Mouse (Mus musculus): ENCODE results near the gene Tcte1.

The Tcte1 gene

DNA sequence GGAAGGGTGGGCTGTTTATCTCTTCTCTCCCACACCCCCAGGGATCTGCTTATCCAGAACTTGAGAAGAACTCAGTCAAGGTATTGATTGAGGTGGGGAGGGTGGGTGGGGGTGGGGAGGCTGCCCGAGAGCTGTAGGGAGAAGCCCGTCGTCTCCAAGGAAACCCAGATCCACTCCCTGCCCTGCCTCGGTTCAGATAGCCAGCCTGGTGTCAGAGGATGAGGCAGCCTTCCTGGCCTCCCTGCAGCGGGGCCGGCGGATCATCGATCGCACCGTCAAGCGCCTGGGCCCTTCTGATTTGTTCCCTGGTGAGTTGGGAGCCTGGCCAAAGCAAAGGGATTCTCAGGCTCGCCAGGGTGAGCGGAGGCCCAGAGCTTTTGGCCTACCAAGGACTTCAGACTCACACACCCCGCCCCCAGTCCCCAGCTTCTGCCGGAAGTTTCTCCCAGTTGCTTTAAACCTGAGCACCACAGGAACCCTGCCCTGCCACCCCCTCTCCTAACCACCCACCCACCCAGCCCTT is 8.0 kb upstream of the Tcte1 start:
- DNase-seq (ENCODE audit: low spot score in 2 of 2) = no peak

DNA sequence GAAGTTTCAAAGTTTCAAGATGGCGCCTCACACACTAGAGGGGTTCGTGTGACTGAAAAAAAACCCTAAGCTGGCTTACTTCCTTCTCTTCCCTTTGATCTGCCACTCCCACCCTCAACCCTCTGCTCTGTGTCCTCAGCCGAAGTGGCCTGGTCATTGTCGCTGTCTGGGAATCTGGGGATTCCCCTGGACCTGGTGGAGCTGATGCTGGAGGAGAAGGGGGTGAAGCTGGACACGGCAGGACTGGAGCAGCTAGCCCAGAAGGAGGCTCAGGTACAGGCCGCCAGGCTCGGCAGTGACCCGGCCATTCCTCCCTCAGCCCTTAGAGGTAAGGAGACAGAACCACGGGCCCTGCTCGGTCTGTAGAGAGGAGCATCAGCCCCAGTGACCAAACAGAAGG is 7.4 kb upstream of the Tcte1 start:
- no peak for DNase-seq (ENCODE audit: low spot score in 2 of 2)

DNA sequence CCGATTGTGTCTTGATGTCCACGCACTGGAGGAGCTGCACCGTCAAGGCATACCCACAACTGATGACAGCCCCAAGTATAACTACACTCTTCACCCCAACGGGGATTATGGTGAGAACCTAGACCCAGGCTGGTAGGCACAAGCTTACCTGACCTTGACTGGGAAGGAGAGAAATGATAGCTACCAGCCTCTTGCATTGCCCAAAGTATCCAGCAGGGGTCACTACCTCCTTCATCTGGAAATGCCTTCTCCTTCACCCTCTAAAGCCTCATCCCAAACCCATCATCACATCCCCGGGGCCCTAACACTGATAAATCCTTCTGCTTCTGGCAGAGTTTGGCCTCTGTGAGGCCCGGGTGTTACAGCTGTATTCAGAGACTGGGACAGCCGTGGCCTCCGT is 6.7 kb upstream of the Tcte1 start:
- DNase-seq (ENCODE audit: low spot score in 2 of 2) = peak; percentile 61 to 79

DNA sequence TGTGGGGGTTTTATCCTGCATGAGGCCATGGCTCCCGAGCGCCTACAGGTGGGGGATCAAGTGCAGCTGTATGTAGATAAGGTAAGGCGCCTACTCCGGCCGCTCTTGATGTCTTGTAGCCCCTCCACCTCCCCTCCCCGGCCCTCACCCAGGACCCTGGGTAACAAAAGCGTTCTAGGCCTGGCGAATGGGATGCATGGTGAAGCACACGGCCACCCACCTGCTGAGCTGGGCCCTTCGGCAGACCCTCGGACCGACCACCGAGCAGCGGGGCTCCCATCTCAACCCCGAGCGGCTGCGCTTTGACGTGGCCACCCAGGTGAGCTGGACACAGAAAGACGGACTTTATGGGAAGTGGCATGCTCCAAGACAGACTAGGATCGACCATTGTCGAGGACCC is 6.1 kb upstream of the Tcte1 start:
- DNase-seq (ENCODE audit: low spot score in 2 of 2) = no peak

DNA sequence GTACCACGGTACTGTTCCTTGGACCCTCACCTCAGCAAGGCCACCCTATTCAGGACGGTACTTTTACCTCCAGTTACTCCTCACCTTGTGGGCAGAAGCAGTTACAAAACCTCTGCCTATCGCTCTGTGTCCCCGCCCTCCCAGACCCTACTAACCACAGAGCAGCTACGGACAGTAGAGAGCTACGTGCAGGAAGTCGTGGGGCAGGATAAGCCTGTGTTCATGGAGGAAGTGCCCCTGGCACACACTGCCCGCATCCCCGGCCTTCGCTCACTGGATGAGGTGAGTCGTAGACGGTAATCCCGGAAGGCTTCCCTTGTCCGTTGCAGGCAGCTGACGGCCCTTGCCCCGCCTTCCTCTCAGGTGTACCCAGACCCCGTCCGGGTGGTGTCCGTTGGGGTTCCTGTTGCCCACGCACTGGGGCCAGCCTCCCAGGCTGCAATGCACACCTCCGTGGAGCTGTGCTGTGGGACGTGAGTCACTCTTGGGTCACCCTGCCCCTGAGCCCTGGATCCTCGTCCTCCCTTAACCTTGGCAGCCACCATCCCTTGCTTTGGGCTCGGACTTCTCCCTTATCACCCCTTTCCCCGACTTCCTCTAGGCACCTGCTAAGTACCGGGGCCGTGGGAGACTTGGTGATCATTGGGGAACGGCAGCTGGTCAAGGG is 5.6 kb upstream of the Tcte1 start:
- no peak for DNase-seq (ENCODE audit: low spot score in 2 of 2)

DNA sequence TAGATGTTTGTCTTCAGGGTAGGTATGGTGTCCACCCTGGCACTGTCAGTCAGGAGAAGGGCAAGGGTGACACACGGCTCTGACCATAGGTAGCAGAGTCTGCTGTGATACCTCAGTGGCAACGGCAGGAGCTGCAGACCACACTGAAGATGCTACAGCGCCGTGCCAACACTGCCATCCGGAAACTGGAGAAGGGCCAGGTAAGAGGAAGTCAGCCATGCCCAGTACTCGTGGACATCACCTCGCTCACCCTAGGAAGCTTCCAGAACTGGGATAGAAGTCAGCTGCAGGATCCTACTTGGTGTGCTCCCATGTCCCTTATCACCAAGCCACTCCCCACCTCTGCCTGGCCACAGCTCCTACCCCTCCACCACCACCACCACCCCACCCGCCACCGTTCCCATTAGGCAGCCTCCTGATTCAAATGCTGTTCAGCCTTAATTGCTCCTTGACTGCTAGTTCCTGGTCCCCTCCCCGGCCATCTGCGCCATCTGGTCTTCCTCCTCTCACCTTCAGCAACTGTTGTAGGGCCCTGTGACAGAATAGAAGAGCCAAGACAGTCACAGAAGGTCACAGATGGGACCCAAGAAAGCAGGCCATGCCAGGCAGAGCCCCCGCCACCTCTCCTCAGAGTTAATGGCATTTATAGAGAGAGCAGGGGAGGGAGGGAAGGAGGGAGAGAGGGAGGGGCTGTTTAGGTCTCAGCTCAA is 4.3 kb upstream of the Tcte1 start:
- no peak for DNase-seq (ENCODE audit: low spot score in 2 of 2)

DNA sequence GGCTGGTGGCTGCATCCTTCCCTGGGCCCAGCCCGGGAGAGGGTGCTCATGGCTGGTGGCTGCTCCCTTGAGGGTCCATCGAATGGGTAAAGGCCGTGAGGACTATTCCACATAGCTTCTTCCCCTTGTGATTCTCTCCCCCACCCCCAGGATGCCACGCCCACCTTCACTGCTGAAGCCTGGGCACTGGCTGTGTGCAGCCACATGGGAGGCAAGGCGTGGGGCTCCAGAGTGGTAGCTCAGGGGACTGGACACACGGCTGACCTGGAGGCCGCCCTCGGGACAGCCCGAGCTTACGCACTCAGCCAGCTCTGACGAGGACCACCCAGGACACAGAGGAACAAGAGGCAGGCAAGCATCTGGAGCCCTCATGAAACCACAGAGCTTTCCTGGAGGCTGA is 3.1 kb upstream of the Tcte1 start:
- no peak for DNase-seq (ENCODE audit: low spot score in 2 of 2)

DNA sequence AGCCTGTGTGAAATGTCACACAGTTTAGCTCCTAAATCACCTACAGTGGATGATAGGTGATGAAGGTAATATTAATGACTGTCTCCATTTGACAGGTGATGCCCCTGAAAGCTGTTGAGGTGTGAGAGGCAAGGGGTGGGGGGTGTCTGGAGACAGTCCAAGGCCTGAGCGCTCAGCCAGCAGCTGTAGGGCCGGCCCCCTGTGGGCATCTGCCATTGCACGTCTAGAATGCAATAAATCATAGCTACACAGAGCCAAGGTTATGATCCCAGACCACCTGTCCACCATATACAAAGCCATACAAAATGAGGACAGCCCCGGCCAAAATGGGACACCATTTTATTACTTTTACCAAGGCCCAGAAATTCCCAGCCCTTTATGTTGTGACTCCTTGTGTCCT is 1.7 kb downstream of the Tcte1 start:
- DNase-seq (ENCODE audit: low spot score in 2 of 2) = no peak

DNA sequence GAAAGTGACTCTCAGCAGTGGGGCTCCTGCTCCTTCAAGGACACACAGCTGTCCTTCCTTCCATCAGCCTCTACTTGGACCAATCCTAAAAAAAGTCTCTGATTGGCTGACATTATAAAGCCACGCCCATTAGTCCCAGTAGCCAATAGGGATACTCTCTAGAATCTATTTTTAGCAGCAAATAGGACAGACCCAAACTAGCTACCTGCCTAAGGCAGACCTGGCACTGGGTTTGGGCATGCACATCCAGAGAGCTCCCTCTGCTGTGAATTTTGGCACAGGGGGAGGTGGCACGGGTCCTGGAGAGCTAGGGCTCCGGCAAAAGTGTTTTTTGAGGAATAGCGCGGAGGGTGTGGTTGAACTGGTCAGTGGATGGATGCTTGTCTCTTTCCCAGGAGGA is 3.3 kb downstream of the Tcte1 start:
- DNase-seq (ENCODE audit: low spot score in 2 of 2) = no peak

DNA sequence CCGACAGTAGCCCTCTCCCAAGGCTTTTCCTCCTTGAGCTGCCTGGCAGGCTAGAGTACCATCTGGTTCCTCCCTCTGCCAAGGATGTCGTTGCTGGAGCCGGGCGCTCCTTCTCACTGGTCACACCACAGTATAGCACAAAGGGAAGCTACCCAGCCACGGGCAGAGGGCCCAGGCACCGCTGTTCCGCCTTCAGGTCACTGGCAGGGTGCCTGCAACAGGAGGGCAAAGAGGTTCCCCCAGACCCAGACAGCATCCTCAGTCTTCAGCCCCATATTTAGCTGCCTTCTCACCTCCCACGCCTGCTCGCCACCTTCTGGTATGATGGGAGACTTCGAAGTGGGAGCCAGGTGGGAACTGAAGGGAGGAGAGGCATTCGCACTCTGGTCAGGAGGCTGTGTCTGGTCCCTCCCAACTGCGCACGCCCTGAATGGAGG is 7.1 kb downstream of the Tcte1 start:
- DNase-seq (ENCODE audit: low spot score in 2 of 2) = peak in 1 of 2 experiments; percentile 67

DNA sequence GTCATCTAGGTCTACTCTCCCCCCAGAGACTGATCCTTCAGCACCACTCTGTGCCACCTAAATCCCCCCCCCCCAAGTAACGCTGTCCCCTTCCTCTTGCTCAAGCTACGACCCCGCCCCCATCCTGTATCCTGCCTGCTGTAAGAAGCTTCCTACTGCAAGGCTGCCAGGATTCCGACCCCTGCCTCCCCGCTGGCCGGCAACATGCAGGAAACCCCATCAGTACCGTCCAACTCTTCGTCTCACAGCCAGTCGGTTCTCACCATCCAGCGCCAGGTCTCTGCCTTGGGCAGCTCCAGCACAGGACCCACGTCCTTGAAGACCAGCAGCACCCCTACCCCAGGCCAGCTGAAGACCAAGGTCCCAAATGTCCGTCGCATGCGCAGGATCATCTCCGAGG is 9.7 kb downstream of the Tcte1 start:
- no peak for DNase-seq (ENCODE audit: low spot score in 2 of 2)

DNA sequence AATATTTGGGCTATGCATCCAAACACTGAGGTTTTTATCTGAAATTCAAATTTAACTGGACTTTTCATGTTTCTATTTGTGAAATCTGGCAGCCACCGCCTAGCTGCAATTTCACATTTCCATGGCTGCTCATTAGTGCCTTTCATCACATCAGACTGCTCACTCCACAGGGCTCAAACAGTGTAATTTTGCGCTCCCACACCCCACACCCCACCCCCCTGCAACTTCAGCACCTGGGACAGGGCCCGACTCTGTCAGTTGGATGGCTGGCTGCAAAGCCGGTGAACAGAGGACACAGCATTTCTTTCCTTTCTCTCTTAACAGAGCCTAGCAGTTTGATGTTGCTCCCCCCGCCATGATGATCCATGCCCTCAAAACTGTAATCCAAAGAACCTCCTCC is 13.0 kb downstream of the Tcte1 start:
- no peak for DNase-seq (ENCODE audit: low spot score in 2 of 2)

DNA sequence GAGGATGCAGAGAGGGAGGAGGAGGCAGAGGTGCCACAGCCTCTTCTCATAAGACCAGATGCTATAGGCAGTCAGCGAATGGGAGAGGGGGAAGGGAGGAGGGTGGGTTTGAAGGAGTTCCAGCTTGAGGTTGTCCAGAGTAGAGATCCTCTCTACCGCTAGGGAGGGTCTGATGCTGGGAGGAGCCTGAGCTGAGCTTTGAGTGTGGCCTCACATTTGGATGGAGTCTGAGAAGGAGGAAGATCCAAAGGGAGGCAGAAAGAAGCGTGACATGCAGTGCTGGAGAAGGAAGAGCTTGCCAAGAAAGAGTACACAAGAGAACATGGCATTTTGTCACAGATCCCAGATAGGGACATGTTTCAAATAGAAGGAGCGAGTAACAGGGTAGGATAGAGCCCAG is 15.2 kb downstream of the Tcte1 start:
- DNase-seq (ENCODE audit: low spot score in 2 of 2) = no peak

DNA sequence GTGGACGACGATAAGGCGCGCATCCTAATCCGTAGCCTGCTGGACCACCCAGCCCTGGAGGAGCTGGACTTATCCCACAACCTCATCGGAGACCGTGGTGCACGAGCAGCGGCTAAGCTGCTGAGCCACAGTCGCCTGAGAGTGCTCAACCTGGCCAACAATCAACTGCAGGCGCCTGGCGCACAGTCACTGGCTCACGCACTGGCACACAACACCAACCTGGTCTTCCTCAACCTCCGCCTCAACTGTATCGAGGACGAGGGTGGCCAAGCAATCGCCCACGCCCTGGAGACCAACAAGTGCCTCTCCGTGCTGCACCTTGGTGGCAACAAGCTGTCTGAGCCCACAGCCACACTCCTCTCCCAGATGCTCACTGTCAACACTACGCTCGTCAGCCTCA is 16.4 kb downstream of the Tcte1 start:
- DNase-seq (ENCODE audit: low spot score in 2 of 2) = no peak

DNA sequence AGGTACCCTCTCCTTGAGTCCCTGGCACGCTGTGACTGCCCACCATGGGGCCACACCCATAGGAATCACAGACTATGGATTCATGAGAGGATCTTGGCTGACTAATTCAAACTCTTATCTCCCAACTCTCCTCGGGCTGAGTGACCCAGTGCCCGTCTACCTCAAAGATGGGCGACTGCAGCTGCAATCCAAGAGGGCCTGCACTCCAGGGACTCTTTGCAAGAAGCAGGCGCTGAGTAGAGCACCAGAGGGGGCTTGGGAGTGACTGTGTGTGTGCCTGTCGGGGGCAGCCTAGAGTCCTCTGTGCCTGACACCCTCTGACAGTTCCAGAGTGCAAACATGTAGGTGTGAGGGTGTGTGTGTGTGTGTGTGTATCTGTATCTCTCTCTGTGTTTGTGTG is 18.9 kb downstream of the Tcte1 start:
- no peak for DNase-seq (ENCODE audit: low spot score in 2 of 2)

DNA sequence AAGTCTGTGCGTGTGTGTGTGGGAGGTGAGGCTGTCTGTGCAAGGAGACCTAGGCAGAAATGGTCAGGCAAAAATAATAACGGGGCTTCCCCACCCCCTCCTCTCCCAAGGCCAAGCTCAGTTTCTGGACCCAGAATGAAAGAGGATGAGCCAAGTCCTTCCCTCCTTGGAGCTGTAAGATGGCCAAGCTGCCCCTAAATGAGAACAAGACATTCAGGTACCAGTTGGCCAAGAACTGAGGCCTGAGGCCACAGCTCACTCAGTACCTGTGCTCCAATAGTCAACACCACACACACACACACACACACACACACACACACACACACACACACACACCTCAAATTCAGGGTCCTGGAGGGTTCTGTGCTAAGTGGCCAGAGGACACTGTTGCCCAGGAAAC is 19.5 kb downstream of the Tcte1 start:
- DNase-seq (ENCODE audit: low spot score in 2 of 2) = no peak

DNA sequence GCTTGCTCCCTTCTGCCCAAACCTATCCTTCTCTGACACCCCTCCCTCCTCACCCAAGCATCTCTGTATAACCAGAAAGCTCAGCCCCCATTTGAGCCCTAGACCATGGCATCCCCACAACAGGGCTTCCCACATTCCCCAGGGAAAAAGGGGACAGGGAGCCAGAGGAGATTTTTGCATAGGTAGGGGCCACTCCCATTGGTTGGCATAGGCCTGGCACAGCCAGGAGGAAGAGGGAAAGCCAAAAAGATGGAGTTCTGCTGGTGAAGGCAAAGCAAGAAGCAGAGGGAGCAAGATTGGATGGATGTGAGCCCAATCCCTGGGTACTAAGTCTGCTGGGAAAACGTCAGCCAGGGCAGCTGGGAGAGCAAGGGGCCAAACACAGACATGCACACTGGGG is 19.9 kb downstream of the Tcte1 start:
- no peak for DNase-seq (ENCODE audit: low spot score in 2 of 2)

DNA sequence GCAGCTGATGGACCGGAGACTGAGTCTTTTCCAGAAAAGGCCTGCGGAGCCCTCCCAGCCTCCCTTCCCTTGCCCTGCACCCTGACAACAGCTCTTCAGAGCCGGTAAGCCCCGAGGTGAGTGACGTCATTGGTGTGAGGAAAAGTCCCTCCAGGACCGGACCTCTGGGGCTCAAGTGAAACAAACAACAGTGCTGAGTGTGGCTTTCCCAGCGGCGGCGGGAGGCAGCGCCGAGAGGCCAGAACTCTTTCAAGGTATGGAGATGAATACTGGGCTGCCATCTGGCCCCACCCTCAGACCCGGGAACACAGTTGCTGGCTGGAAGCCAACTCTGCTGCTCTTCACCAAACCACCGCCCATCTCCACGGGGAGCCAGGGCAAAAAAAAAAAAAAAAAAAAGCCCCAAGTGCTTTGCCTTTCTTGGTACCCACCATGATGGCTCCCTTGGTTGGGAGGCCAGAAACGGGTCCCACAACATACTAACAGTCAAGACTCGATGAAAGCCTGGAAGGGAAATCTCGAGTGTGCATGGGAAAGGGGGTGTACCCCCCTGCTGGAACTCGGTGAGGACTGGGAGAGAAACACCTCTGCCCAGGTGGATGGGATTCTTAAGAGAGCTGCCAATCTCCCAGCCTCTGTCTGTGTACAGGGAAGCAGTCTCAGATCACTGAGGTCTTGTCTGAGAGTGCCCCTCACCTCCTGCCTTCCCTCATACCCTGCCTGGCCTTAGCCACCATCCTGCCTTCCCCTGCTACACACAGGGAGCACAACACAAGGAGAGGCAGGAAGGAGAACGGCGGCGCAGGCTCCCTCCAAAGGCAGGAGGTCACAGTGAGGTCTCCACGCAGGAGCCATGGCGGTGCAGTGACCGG is 21.0 kb downstream of the Tcte1 start:
- DNase-seq (ENCODE audit: low spot score in 2 of 2) = no peak

DNA sequence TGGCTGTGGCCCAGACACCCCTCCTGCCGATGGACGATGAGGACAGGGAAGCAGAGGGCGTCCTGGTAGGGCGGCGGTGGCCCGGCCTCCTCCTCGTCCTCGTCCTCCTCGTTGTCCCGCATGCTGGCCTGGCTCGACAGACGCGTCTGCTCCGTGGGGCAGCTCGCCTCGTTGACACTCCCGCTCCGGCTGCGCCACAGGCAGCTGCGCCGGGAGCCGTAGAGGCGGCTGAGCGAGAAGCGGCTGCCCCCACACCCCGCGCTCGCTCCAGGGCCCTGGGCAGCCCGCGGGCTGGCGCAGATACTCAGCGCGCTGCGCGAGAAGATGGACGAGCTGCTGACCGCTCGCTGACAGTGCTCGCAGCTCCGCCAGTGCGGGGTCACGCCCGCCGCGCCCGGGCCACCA is 21.6 kb downstream of the Tcte1 start:
- no peak for DNase-seq (ENCODE audit: low spot score in 2 of 2)

DNA sequence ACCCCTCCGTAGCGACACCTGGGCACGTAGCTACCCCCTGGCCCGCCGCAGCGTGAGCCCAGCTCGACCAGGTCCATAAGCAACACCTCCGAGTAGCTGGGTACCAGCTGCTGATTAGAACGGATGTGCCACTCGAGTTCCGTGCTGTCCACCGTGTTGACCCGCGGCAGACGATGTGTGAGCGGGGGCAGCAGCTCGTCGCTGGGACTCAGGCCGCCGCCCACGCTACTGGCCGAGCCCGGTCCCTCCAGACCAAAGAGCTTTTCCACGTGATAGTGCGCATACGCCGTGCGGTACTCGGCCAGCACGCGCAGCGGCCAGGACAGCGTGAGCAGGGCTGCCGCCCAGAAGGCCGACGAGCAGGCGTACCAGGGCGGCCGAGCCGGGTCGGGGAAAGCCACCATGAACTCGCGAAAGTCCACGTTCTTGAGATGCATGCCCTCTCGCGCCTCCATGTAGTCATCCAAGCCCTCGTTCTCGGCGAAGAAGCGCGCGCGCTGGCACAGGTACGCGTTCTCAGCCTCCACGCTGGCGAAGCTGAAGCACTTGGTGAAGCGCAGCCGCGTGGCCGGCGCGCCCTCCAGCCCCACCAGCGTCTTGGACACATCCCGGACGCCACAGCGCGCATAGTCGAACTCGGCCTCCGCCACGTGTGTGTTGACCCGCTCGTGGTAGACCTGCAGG is 22.2 kb downstream of the Tcte1 start:
- no peak for DNase-seq (ENCODE audit: low spot score in 2 of 2)

DNA sequence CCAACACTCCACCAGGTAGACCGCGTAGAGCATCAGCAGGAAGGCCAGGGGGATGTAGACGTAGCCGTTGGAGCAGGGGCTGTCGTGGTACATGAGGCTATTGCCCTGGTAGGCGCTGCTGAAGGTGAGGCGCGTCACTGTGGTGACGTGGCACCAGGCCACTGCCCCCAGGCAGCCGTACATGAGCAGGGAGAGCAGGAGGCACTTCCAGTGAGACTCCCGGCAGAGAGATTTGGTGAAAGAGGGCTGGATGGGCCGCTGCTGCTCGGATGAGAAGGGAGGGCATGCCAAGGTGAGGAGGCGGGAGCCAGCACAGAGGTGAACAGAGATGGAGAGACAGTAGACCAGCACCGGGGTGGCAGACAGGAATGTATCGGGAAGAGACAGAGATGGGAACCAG is 23.7 kb downstream of the Tcte1 start:
- no peak for DNase-seq (ENCODE audit: low spot score in 2 of 2)
